Mouse (Mus musculus) adrenal gland, postnatal 25 days (tissue): ENCODE data around the gene Park7. TPM values are rescaled to one million over a fixed set of nuclear protein-coding genes. Genes with fewer than 3 reads are reported as not detected.
A peak's percentile ranks its signal among the peaks of the same experiment; 100 is the strongest.

ENCODE experiments used
- DNase-seq: peaks from one replicate; pipeline ENCODE4 v3.0.0; 2021; ENCODE audit warnings: mixed read lengths
- long read RNA-seq: library from polyadenylated mRNA; stranded (forward); transcript quantifications from one replicate; pipeline ENCODE4 v2.0.0, GENCODE M21; 2021
- total RNA-seq: library from RNA; stranded (reverse); gene quantifications from 2 replicates; pipeline ENCODE4 v1.2.3, GENCODE M21; 2021

The Park7 gene
- total RNA-seq = 284 and 290 TPM in 2 replicates
- long read RNA-seq, transcript Park7-202 (7 exons, 919 nt) = minor isoform, 5 of 365 reads
- long read RNA-seq, transcript Park7-201 (7 exons, 908 nt) = major isoform, 265 of 365 reads
- long read RNA-seq, partial matches to known transcripts = 12 of 365 reads
- long read RNA-seq, other reads (novel, unspliced or antisense) = 79 of 365 reads

- peak; percentile 97 for DNase-seq
Observed at GRCm38 (mm10) chr4:150914290-150914733, at the start of gene Park7, which contains the start of gene Tnfrsf9. TSS of gene Park7 (minus strand) at chr4:150914437. TSS of gene Tnfrsf9 (plus strand) at chr4:150914562.

- DNase-seq = no peak
Observed at GRCm38 (mm10) chr4:150963711-150964110, 49.5 kb upstream of the Park7 start.

- DNase-seq = peak; percentile 59
Observed at GRCm38 (mm10) chr4:150962231-150962630, 48.0 kb upstream of the Park7 start.

- DNase-seq = no peak
Observed at GRCm38 (mm10) chr4:150958536-150958935, 44.3 kb upstream of the Park7 start.

- no peak for DNase-seq
Observed at GRCm38 (mm10) chr4:150957106-150957458, 42.8 kb upstream of the Park7 start.

GRCm38 (mm10) chr4:150956369-150957105, 42.3 kb upstream of the Park7 start:
- DNase-seq = no peak

- DNase-seq = no peak
Observed at GRCm38 (mm10) chr4:150950972-150951371, 36.7 kb upstream of the Park7 start.

- DNase-seq = no peak
Observed at GRCm38 (mm10) chr4:150944707-150945106, 30.5 kb upstream of the Park7 start.

GRCm38 (mm10) chr4:150939991-150940651, 25.9 kb upstream of the Park7 start:
- no peak for DNase-seq

GRCm38 (mm10) chr4:150938063-150938452, 23.8 kb upstream of the Park7 start:
- no peak for DNase-seq

GRCm38 (mm10) chr4:150937293-150938062, 23.2 kb upstream of the Park7 start:
- peak; percentile 51 for DNase-seq

GRCm38 (mm10) chr4:150933503-150933902, 19.3 kb upstream of the Park7 start:
- no peak for DNase-seq

GRCm38 (mm10) chr4:150927789-150928188, 13.6 kb upstream of the Park7 start:
- no peak for DNase-seq

- DNase-seq = no peak
Observed at GRCm38 (mm10) chr4:150926924-150927705, 12.9 kb upstream of the Park7 start.

- DNase-seq = no peak
Observed at GRCm38 (mm10) chr4:150925923-150926322, 11.7 kb upstream of the Park7 start.

- no peak for DNase-seq
Observed at GRCm38 (mm10) chr4:150924936-150925335, 10.7 kb upstream of the Park7 start.

- no peak for DNase-seq
Observed at GRCm38 (mm10) chr4:150924308-150924707, 10.1 kb upstream of the Park7 start.

GRCm38 (mm10) chr4:150921206-150921605, 7.0 kb upstream of the Park7 start:
- DNase-seq = no peak

GRCm38 (mm10) chr4:150917336-150918027, 3.2 kb upstream of the Park7 start:
- DNase-seq = no peak

- no peak for DNase-seq
Observed at GRCm38 (mm10) chr4:150915181-150915906, 1.1 kb upstream of the Park7 start.
